Mouse (Mus musculus) lung, postnatal 14 days (tissue): Measurements from ENCODE around the gene Slc35g2.

Experiments
- DNase-seq: peaks from one replicate; pipeline ENCODE4 v3.0.0; 2021

Gene Slc35g2

GRCm38 (mm10) chr9:100558991-100559390 is 11.9 kb downstream of the Slc35g2 start:
- DNase-seq: no peak

- no peak for DNase-seq
Measured at GRCm38 (mm10) chr9:100558023-100558573, 12.8 kb downstream of the Slc35g2 start.

- DNase-seq: no peak
Measured at GRCm38 (mm10) chr9:100555686-100556085, 15.2 kb downstream of the Slc35g2 start.

- DNase-seq: peak; percentile 28
Measured at GRCm38 (mm10) chr9:100548313-100548712, 22.6 kb downstream of the Slc35g2 start.

- DNase-seq: no peak
Measured at GRCm38 (mm10) chr9:100546594-100546910, 24.3 kb downstream of the Slc35g2 start.

- peak; percentile 99 for DNase-seq
Measured at GRCm38 (mm10) chr9:100545715-100546593, 24.9 kb downstream of the Slc35g2 start, which contains the start of gene Nck1. TSS of gene Nck1 (minus strand) at chr9:100546134.

- peak; percentile 75 for DNase-seq
Measured at GRCm38 (mm10) chr9:100544948-100545714, 25.8 kb downstream of the Slc35g2 start.

GRCm38 (mm10) chr9:100535618-100536262 is 35.1 kb downstream of the Slc35g2 start:
- DNase-seq: no peak

GRCm38 (mm10) chr9:100534686-100535085 is 36.2 kb downstream of the Slc35g2 start:
- no peak for DNase-seq

- no peak for DNase-seq
Measured at GRCm38 (mm10) chr9:100532847-100533505, 37.9 kb downstream of the Slc35g2 start.

GRCm38 (mm10) chr9:100531296-100531695 is 39.6 kb downstream of the Slc35g2 start:
- no peak for DNase-seq

- no peak for DNase-seq
Measured at GRCm38 (mm10) chr9:100525225-100525624, 45.7 kb downstream of the Slc35g2 start.

- DNase-seq: no peak
Measured at GRCm38 (mm10) chr9:100522029-100522428, 48.9 kb downstream of the Slc35g2 start.

- peak; percentile 79 for DNase-seq
Measured at GRCm38 (mm10) chr9:100520586-100520985, 50.3 kb downstream of the Slc35g2 start.

- no peak for DNase-seq
Measured at GRCm38 (mm10) chr9:100520012-100520411, 50.9 kb downstream of the Slc35g2 start.

- DNase-seq: no peak
Measured at GRCm38 (mm10) chr9:100507581-100507980, 63.3 kb downstream of the Slc35g2 start.

- peak; percentile 75 for DNase-seq
Measured at GRCm38 (mm10) chr9:100506652-100507051, 64.2 kb downstream of the Slc35g2 start.

- no peak for DNase-seq
Measured at GRCm38 (mm10) chr9:100505498-100505897, 65.4 kb downstream of the Slc35g2 start.
